Mouse (Mus musculus) 416B (cell line): Measurements from ENCODE around the gene Gm29735.
"Not testable (repeated sequence)": the region's sequence is repeated elsewhere in the genome, so short reads cannot be mapped to it uniquely, and the experiment has no call there.

Experiments used
- DNase-seq: peaks from one replicate; pipeline ENCODE4 v3.0.0; 2011; ENCODE audit warnings: low read depth

The Gm29735 gene

DNA sequence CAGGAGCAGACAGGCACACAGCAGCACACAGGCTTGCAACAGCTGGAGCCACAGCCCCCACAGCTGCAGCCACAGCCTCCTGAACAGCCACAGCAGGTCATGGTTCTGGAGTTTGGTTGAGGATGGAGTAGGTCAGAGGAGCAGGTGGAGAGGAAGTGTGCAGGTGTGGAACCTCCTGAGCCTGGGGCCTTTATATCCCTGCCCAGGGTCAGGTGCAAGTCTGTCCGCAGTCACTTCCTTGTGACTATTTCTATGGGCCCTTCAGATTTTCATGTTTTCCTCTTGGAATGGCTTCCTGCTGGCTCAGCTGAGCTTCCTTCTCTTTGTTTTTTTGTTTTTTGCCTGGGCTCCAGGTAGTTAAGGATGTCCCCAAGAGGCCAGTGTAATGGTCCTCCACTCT, 36.3 kb downstream of the Gm29735 start, which contains the start of gene Gm45618:
Gm45618 (minus strand) TSS at position 101 of the 400 bp plus-strand sequence.
- not testable (repeated sequence) for DNase-seq

DNA sequence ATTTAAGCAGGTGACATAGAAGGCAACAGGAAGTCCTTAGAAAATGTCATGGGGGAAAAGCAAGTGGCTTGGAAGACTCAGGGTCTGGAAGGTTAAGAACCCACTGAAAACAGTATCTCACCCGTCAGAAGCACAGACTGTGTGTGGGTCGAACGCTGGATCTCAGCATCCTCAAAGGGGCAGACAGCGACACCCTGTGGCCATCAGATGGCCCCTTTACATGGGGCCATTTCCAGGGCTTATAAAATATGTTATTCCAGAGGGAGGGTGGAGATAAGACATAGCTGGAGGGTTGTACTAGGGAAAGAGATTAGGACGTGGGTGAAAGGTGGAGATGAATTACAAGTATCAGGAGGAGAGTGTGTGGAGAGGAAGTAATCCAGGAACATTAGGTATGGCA, 37.3 kb downstream of the Gm29735 start:
- DNase-seq, result peak; percentile 26
